Mouse (Mus musculus): ENCODE data around the gene Lsm4. TPM values are rescaled to one million over a fixed set of nuclear protein-coding genes. Genes with fewer than 3 reads are reported as not detected.

Gene Lsm4
- total and polyA plus RNA-seq, 2 experiments from 2014 or later: 202 to 438 TPM

DNA sequence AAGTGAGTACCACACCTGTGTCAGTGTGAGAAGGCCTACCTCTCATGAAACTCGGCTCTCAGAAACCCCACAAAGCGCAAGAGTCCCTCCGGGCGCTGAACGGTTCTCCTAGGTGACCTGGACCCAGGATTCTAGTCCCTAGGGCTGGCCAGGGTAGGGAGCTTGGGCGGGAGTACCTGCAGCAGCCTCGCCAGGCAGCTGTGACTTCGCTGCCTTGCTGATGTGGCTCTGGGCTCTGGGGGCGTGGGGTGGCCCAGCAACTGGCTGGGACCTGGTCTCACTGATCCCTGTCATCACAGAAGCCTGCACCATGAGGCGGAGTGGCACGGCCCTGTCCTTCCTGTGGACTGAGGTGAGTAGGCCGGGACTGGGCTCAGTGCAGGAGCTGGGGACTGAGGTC is 51.2 kb downstream of the Lsm4 start:
- H3K27ac ChIP-seq (ENCODE audit: low read depth): no peak overlapping the region
- 67% methylated on average over 12 of the region's 12 CpGs for WGBS
- ATAC-seq (ENCODE audit: insufficient read depth, low read depth) (no peak), DNase-seq (ENCODE audit: low spot score) (no peak)
- no peaks in the 10 kb centered on the region for H3K36me3 ChIP-seq (replicated peaks; ENCODE audit: control insufficient read depth, insufficient read depth, low read length)
- H3K4me1 ChIP-seq (ENCODE audit: control insufficient read depth, insufficient read depth): no peaks in the 10 kb centered on the region
- no peak overlapping the region for H3K4me3 ChIP-seq (ENCODE audit: low read depth, low read length)
- no peak overlapping the region for H3K9ac ChIP-seq (replicated peaks; ENCODE audit: low read depth, low read length)
- no peaks in the 10 kb centered on the region for H3K9me3 ChIP-seq (replicated peaks; ENCODE audit: control insufficient read depth, low read length)
- peaks cover 34% of the 10 kb centered on the region for H3K27me3 ChIP-seq (ENCODE audit: control insufficient read depth, insufficient read depth, low read length)
- TF ChIP-seq CTCF (IDR thresholded peaks at IDR 0.05; ENCODE audit: low read depth) (no peak), EP300 (IDR thresholded peaks at IDR 0.05; ENCODE audit: low read depth) (no peak)
- no peak overlapping the region for H3K4me2 ChIP-seq (ENCODE audit: low read depth, low read length)

DNA sequence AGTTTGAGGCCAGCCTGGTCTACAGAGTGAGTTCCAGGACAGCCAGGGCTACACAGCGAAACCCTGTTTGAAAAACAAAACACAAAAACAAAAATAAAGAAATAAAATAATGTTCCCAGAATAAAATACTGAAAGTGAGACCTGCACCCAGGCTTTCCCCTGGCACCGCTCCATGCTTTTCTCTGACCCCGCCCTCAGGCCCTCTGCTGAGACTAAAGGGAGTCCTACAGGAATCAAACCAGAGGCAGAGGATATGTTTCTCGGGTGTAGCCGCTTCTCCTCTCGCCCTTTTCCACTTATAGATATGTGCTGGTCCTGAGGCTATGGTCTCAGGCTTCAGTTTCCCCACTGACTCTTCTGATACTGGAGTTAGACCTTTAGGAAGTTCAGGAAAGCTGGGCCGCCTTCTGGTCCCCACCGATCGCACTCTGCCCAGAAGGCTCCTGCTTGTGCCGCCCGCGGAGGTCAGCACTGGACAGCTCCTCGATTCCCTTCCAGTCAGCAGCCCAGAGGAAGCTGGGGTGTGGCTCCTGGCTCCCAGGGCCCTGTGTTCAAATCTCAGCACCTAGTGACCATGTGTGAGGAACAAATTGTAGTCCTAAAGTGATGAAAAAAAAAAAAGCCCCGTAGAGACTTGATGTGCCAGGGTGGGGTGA is 52.9 kb downstream of the Lsm4 start:
- 21% methylated on average over 14 of the region's 14 CpGs for WGBS
- no peak for TF ChIP-seq CTCF (IDR thresholded peaks at IDR 0.05; ENCODE audit: low read depth)
- no peak for TF ChIP-seq EP300 (IDR thresholded peaks at IDR 0.05; ENCODE audit: low read depth)
- no peak overlapping the region for H3K9ac ChIP-seq (replicated peaks; ENCODE audit: low read depth, low read length)
- no peak overlapping the region for H3K4me3 ChIP-seq (ENCODE audit: low read depth, low read length)
- peaks cover 46% of the 10 kb centered on the region for H3K27me3 ChIP-seq (ENCODE audit: control insufficient read depth, insufficient read depth, low read length)
- no peaks in the 10 kb centered on the region for H3K4me1 ChIP-seq (ENCODE audit: control insufficient read depth, insufficient read depth)
- H3K4me2 ChIP-seq (ENCODE audit: low read depth, low read length): no peak overlapping the region
- H3K27ac ChIP-seq (ENCODE audit: low read depth): no peak overlapping the region
- H3K9me3 ChIP-seq (replicated peaks; ENCODE audit: control insufficient read depth, low read length): no peaks in the 10 kb centered on the region
- ATAC-seq (ENCODE audit: insufficient read depth, low read depth) (no peak), DNase-seq (ENCODE audit: low spot score) (peak; percentile 46)
- H3K36me3 ChIP-seq (replicated peaks; ENCODE audit: control insufficient read depth, insufficient read depth, low read length): no peaks in the 10 kb centered on the region

DNA sequence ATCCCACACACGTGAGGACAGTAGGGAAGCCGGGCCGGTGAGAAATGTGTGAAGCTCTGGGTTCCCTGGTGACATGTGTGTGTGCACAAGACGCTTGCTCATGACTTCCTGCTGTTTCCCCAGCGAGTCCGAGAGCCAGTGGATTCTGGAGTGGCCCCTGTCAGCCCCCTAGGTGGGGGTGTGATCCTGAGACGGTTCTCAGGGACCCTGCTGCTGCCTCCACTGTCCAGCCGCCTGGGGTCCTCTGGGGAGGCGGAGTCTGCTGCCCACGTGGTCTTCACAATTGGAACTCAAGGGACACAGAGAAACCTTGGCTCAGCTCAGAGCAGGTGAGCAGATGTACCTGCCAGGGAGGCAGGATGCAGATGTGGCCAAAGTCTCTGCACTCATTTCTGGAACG is 53.7 kb downstream of the Lsm4 start:
- Histone ChIP-seq H3K4me2 (ENCODE audit: low read depth, low read length) (no peak overlapping the region), H3K4me3 (ENCODE audit: low read depth, low read length) (no peak overlapping the region), H3K36me3 (replicated peaks; ENCODE audit: control insufficient read depth, insufficient read depth, low read length) (no peaks in the 10 kb centered on the region), H3K4me1 (ENCODE audit: control insufficient read depth, insufficient read depth) (no peaks in the 10 kb centered on the region), H3K27me3 (ENCODE audit: control insufficient read depth, insufficient read depth, low read length) (peaks cover 51% of the 10 kb centered on the region), H3K9ac (replicated peaks; ENCODE audit: low read depth, low read length) (no peak overlapping the region), H3K27ac (ENCODE audit: low read depth) (no peak overlapping the region), H3K9me3 (replicated peaks; ENCODE audit: control insufficient read depth, low read length) (no peaks in the 10 kb centered on the region)
- DNase-seq (ENCODE audit: low spot score): no peak
- TF ChIP-seq EP300 (IDR thresholded peaks at IDR 0.05; ENCODE audit: low read depth) (no peak), CTCF (IDR thresholded peaks at IDR 0.05; ENCODE audit: low read depth) (no peak)
- ATAC-seq (ENCODE audit: insufficient read depth, low read depth): no peak
- 41% methylated on average over 11 of the region's 11 CpGs for WGBS

Other genes starting within 250 kb of the Lsm4 start
- gene Crtc1, start 233.7 kb upstream of the Lsm4 start, total RNA-seq (2014; rRNA removed; ENCODE audit: low replicate concordance): 6.0 and 6.5 TPM in 2 replicates
- gene Crtc1, start 233.7 kb upstream of the Lsm4 start, polyA plus RNA-seq (2015; fragmentation: Nextera tagmentation; extraction: Ambion mirVana): 6.0 and 6.9 TPM in 2 replicates
- gene Klhl26, start 196.3 kb upstream of the Lsm4 start, total RNA-seq (2014; rRNA removed; ENCODE audit: low replicate concordance): 15.8 and 22.6 TPM in 2 replicates
- gene Klhl26, start 196.3 kb upstream of the Lsm4 start, polyA plus RNA-seq (2015; fragmentation: Nextera tagmentation; extraction: Ambion mirVana): 7.1 and 8.7 TPM in 2 replicates
- not detected in 2 replicates for gene Tmem59l, start 185.9 kb upstream of the Lsm4 start, total RNA-seq (2014; rRNA removed; ENCODE audit: low replicate concordance)
- gene Tmem59l, start 185.9 kb upstream of the Lsm4 start, polyA plus RNA-seq (2015; fragmentation: Nextera tagmentation; extraction: Ambion mirVana): not detected in 2 replicates
- not detected in 2 replicates for gene Crlf1, start 180.1 kb upstream of the Lsm4 start, total RNA-seq (2014; rRNA removed; ENCODE audit: low replicate concordance)
- 0.16 and 0.66 TPM in 2 replicates for gene Crlf1, start 180.1 kb upstream of the Lsm4 start, polyA plus RNA-seq (2015; fragmentation: Nextera tagmentation; extraction: Ambion mirVana)
- 121 and 145 TPM in 2 replicates for gene Rex1bd, start 166.5 kb upstream of the Lsm4 start, total RNA-seq (2014; rRNA removed; ENCODE audit: low replicate concordance)
- gene Rex1bd, start 166.5 kb upstream of the Lsm4 start, polyA plus RNA-seq (2015; fragmentation: Nextera tagmentation; extraction: Ambion mirVana): 139 and 146 TPM in 2 replicates
- gene Uba52, start 162.4 kb upstream of the Lsm4 start, total RNA-seq (2014; rRNA removed; ENCODE audit: low replicate concordance): 887 and 1,064 TPM in 2 replicates
- 1,011 and 1,075 TPM in 2 replicates for gene Uba52, start 162.4 kb upstream of the Lsm4 start, polyA plus RNA-seq (2015; fragmentation: Nextera tagmentation; extraction: Ambion mirVana)
- 422 and 440 TPM in 2 replicates for gene Fkbp8, start 145.5 kb upstream of the Lsm4 start, total RNA-seq (2014; rRNA removed; ENCODE audit: low replicate concordance)
- 195 and 200 TPM in 2 replicates for gene Fkbp8, start 145.5 kb upstream of the Lsm4 start, polyA plus RNA-seq (2015; fragmentation: Nextera tagmentation; extraction: Ambion mirVana)
- gene Kxd1, start 145.3 kb upstream of the Lsm4 start, total RNA-seq (2014; rRNA removed; ENCODE audit: low replicate concordance): 110 and 120 TPM in 2 replicates
- gene Kxd1, start 145.3 kb upstream of the Lsm4 start, polyA plus RNA-seq (2015; fragmentation: Nextera tagmentation; extraction: Ambion mirVana): 93.5 and 96.7 TPM in 2 replicates
- gene Ell, start 133.8 kb upstream of the Lsm4 start, total RNA-seq (2014; rRNA removed; ENCODE audit: low replicate concordance): 7.3 and 13.9 TPM in 2 replicates
- 7.9 and 9.1 TPM in 2 replicates for gene Ell, start 133.8 kb upstream of the Lsm4 start, polyA plus RNA-seq (2015; fragmentation: Nextera tagmentation; extraction: Ambion mirVana)
- gene Isyna1, start 78.9 kb upstream of the Lsm4 start, total RNA-seq (2014; rRNA removed; ENCODE audit: low replicate concordance): 111 and 125 TPM in 2 replicates
- gene Isyna1, start 78.9 kb upstream of the Lsm4 start, polyA plus RNA-seq (2015; fragmentation: Nextera tagmentation; extraction: Ambion mirVana): 53.3 and 59.6 TPM in 2 replicates
- gene Ssbp4, start 64.4 kb upstream of the Lsm4 start, total RNA-seq (2014; rRNA removed; ENCODE audit: low replicate concordance): 107 and 143 TPM in 2 replicates
- gene Ssbp4, start 64.4 kb upstream of the Lsm4 start, polyA plus RNA-seq (2015; fragmentation: Nextera tagmentation; extraction: Ambion mirVana): 55.6 and 57.3 TPM in 2 replicates
- 1.5 and 2.2 TPM in 2 replicates for gene Lrrc25, start 57.1 kb upstream of the Lsm4 start, total RNA-seq (2014; rRNA removed; ENCODE audit: low replicate concordance)
- 1.3 and 1.6 TPM in 2 replicates for gene Lrrc25, start 57.1 kb upstream of the Lsm4 start, polyA plus RNA-seq (2015; fragmentation: Nextera tagmentation; extraction: Ambion mirVana)
- 0.15 and 5.4 TPM in 2 replicates for gene Gdf15, start 40.8 kb upstream of the Lsm4 start, total RNA-seq (2014; rRNA removed; ENCODE audit: low replicate concordance)
- gene Gdf15, start 40.8 kb upstream of the Lsm4 start, polyA plus RNA-seq (2015; fragmentation: Nextera tagmentation; extraction: Ambion mirVana): 1.4 and 1.7 TPM in 2 replicates
- 18.0 and 36.3 TPM in 2 replicates for gene Pgpep1, start 12.9 kb upstream of the Lsm4 start, total RNA-seq (2014; rRNA removed; ENCODE audit: low replicate concordance)
- gene Pgpep1, start 12.9 kb upstream of the Lsm4 start, polyA plus RNA-seq (2015; fragmentation: Nextera tagmentation; extraction: Ambion mirVana): 26.9 and 29.1 TPM in 2 replicates
- 322 and 503 TPM in 2 replicates for gene Jund, start 25.7 kb downstream of the Lsm4 start, total RNA-seq (2014; rRNA removed; ENCODE audit: low replicate concordance)
- gene Jund, start 25.7 kb downstream of the Lsm4 start, polyA plus RNA-seq (2015; fragmentation: Nextera tagmentation; extraction: Ambion mirVana): 45.9 and 49.5 TPM in 2 replicates
- gene Iqcn, start 30.2 kb downstream of the Lsm4 start, total RNA-seq (2014; rRNA removed; ENCODE audit: low replicate concordance): not detected in 2 replicates
- not detected in 2 replicates for gene Iqcn, start 30.2 kb downstream of the Lsm4 start, polyA plus RNA-seq (2015; fragmentation: Nextera tagmentation; extraction: Ambion mirVana)
- gene Gm3336, start 45.3 kb downstream of the Lsm4 start, total RNA-seq (2014; rRNA removed; ENCODE audit: low replicate concordance): not detected in 2 replicates
- not detected in 2 replicates for gene Gm3336, start 45.3 kb downstream of the Lsm4 start, polyA plus RNA-seq (2015; fragmentation: Nextera tagmentation; extraction: Ambion mirVana)
- 0.42 and 1.2 TPM in 2 replicates for gene Pde4c, start 50.5 kb downstream of the Lsm4 start, total RNA-seq (2014; rRNA removed; ENCODE audit: low replicate concordance)
- gene Pde4c, start 50.5 kb downstream of the Lsm4 start, polyA plus RNA-seq (2015; fragmentation: Nextera tagmentation; extraction: Ambion mirVana): 0.44 and 0.56 TPM in 2 replicates
- gene Rab3a, start 81.4 kb downstream of the Lsm4 start, total RNA-seq (2014; rRNA removed; ENCODE audit: low replicate concordance): 21.4 and 40.3 TPM in 2 replicates
- gene Rab3a, start 81.4 kb downstream of the Lsm4 start, polyA plus RNA-seq (2015; fragmentation: Nextera tagmentation; extraction: Ambion mirVana): 32.7 and 32.8 TPM in 2 replicates
- gene Mpv17l2, start 87.7 kb downstream of the Lsm4 start, total RNA-seq (2014; rRNA removed; ENCODE audit: low replicate concordance): 26.6 and 56.3 TPM in 2 replicates
- 50.3 and 54.0 TPM in 2 replicates for gene Mpv17l2, start 87.7 kb downstream of the Lsm4 start, polyA plus RNA-seq (2015; fragmentation: Nextera tagmentation; extraction: Ambion mirVana)
- gene Pik3r2, start 103.5 kb downstream of the Lsm4 start, total RNA-seq (2014; rRNA removed; ENCODE audit: low replicate concordance): 36.6 and 39.3 TPM in 2 replicates
- gene Pik3r2, start 103.5 kb downstream of the Lsm4 start, polyA plus RNA-seq (2015; fragmentation: Nextera tagmentation; extraction: Ambion mirVana): 30.2 and 32.5 TPM in 2 replicates
- 3.0 and 5.6 TPM in 2 replicates for gene Mast3, start 131.8 kb downstream of the Lsm4 start, total RNA-seq (2014; rRNA removed; ENCODE audit: low replicate concordance)
- gene Mast3, start 131.8 kb downstream of the Lsm4 start, polyA plus RNA-seq (2015; fragmentation: Nextera tagmentation; extraction: Ambion mirVana): 2.3 and 3.2 TPM in 2 replicates
- 0.08 TPM in 1 of 2 replicates, not detected in the other for gene Il12rb1, start 135.2 kb downstream of the Lsm4 start, total RNA-seq (2014; rRNA removed; ENCODE audit: low replicate concordance)
- not detected in 2 replicates for gene Il12rb1, start 135.2 kb downstream of the Lsm4 start, polyA plus RNA-seq (2015; fragmentation: Nextera tagmentation; extraction: Ambion mirVana)
- gene Arrdc2, start 166.5 kb downstream of the Lsm4 start, total RNA-seq (2014; rRNA removed; ENCODE audit: low replicate concordance): 4.5 and 38.1 TPM in 2 replicates
- 3.0 and 3.6 TPM in 2 replicates for gene Arrdc2, start 166.5 kb downstream of the Lsm4 start, polyA plus RNA-seq (2015; fragmentation: Nextera tagmentation; extraction: Ambion mirVana)
- 7.5 and 25.2 TPM in 2 replicates for gene Kcnn1, start 190.0 kb downstream of the Lsm4 start, total RNA-seq (2014; rRNA removed; ENCODE audit: low replicate concordance)
- gene Kcnn1, start 190.0 kb downstream of the Lsm4 start, polyA plus RNA-seq (2015; fragmentation: Nextera tagmentation; extraction: Ambion mirVana): 3.4 TPM in 2 replicates
- gene Ccdc124, start 200.7 kb downstream of the Lsm4 start, total RNA-seq (2014; rRNA removed; ENCODE audit: low replicate concordance): 12.6 and 32.0 TPM in 2 replicates
- gene Ccdc124, start 200.7 kb downstream of the Lsm4 start, polyA plus RNA-seq (2015; fragmentation: Nextera tagmentation; extraction: Ambion mirVana): 77.9 and 79.5 TPM in 2 replicates
- gene Slc5a5, start 219.5 kb downstream of the Lsm4 start, total RNA-seq (2014; rRNA removed; ENCODE audit: low replicate concordance): not detected in 2 replicates
- 0.05 and 0.10 TPM in 2 replicates for gene Slc5a5, start 219.5 kb downstream of the Lsm4 start, polyA plus RNA-seq (2015; fragmentation: Nextera tagmentation; extraction: Ambion mirVana)
- gene Rpl18a, start 224.2 kb downstream of the Lsm4 start, total RNA-seq (2014; rRNA removed; ENCODE audit: low replicate concordance): 2,186 and 2,206 TPM in 2 replicates
- 2,523 and 2,655 TPM in 2 replicates for gene Rpl18a, start 224.2 kb downstream of the Lsm4 start, polyA plus RNA-seq (2015; fragmentation: Nextera tagmentation; extraction: Ambion mirVana)
- 32.6 and 35.6 TPM in 2 replicates for gene Map1s, start 232.7 kb downstream of the Lsm4 start, total RNA-seq (2014; rRNA removed; ENCODE audit: low replicate concordance)
- gene Map1s, start 232.7 kb downstream of the Lsm4 start, polyA plus RNA-seq (2015; fragmentation: Nextera tagmentation; extraction: Ambion mirVana): 21.4 and 24.9 TPM in 2 replicates